Mouse (Mus musculus) gastrocnemius, postnatal 25 days (tissue): ENCODE results near the gene Tmem98. TPM values are rescaled to one million over a fixed set of nuclear protein-coding genes. Genes with fewer than 3 reads are reported as not detected.
A peak's percentile ranks its signal among the peaks of the same experiment; 100 is the strongest.

Experiments used
- DNase-seq: peaks from one replicate; pipeline ENCODE4 v3.0.0; 2022
- total RNA-seq, 2 experiments: library from RNA; stranded (reverse); gene quantifications; 1 replicate in 1 of 2; 2 replicates in 1 of 2; pipeline ENCODE4 v1.2.3; 2021

The Tmem98 gene
- total RNA-seq, 2 experiments from 2014 or later: 2.5 TPM

- no peak for DNase-seq
Measured at GRCm38 (mm10) chr11:80790413-80790812, 19.6 kb upstream of the Tmem98 start.

DNA sequence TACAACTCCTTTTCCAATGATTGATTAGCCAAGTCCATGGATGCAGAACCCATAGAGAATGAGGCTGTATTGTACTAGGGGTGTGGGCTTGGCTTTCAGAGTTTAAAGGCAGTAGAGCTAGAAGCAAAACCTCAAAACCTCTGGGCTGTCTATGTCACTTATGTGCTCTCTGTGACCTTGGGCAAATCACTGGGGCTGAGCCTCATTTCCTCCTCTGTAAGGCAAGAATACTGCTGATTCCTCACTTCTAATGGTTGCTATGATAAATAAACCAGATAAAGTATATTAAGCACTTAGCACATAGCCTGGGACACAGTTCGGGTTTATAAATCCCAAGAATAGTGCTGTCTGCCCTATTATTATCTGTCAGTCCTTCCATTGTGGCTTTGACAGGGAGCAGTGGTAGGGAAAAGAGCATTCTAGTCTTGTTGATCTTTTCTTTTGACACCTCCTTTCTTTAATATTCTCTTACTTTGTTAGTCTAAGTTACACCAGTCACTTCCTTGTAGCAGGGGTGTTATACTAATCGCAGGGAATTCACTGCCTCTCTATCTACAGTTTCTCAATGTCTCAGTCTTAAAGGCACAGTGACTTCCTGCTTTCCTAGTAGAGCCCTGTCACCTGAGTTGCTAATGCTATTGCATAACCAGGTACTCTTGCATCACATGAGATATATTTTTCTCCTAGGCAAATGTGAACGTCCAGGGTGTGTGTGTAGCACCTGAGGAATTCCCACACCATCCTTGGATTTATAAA is 18.1 kb upstream of the Tmem98 start:
- DNase-seq: no peak

DNA sequence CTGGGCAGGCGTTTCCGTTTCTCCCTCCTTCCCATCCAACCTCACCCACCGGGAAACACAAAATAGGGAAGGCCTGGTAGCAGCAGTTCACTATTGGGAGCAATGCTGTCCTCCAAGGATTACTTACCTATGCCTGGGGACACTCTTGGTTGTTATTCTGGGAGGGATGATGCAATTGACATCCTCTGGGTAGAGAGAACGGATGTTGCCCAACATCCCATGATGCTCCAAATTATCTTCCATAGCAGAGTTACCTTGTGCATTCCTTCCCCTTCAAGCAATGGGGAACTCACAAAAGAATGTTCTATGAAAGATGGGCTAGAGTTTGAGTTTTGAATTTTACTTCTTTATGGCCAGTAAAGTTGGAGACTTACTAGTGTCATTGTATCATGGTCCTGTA is 16.6 kb upstream of the Tmem98 start:
- no peak for DNase-seq

DNA sequence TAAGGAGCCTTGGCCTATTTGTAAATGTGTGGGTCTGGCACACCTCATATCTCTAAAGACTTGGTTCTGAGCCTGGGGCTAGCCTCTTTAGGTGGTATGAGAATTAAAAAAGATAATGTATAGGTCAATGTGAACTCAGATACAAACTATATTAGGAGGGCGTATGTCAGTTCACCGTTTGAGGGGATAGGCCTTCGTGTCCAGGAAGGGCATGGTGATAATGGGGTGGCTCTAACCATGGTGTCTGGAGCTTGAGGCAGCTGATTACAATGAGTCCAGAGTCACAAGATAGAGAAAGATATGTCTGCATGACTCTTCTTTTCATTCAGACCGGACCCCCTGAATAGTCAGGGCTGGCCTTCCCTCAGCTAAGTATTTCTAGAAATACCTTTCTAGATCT is 15.7 kb upstream of the Tmem98 start:
- DNase-seq: no peak

- DNase-seq: no peak
Measured at GRCm38 (mm10) chr11:80795431-80795830, 14.5 kb upstream of the Tmem98 start.

DNA sequence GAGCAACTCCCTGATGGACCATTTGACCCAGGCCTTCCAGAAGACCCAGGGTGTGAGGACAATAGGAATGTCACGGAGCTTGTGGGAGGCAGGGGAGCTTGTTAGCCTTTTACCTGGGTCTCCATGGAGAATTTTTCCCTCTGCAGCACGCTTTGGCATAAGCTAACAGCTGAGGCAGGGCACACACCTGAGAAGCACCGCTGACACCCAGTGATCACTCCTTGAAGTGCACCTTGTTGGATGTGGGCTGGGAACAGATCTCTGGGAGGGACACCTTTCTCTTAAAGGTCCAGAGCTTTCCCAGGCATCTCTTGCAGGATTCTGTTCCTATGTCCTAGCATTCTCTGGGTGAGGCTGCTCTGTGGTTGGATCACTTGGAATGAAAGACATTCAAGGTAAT is 10.0 kb upstream of the Tmem98 start:
- DNase-seq: no peak

- DNase-seq: peak; percentile 12
Measured at GRCm38 (mm10) chr11:80802706-80803105, 7.3 kb upstream of the Tmem98 start.

- DNase-seq: no peak
Measured at GRCm38 (mm10) chr11:80808551-80809070, 1.4 kb upstream of the Tmem98 start.

- no peak for DNase-seq
Measured at GRCm38 (mm10) chr11:80809666-80809992, 346 bp upstream of the Tmem98 start.

GRCm38 (mm10) chr11:80811156-80811555 is 1.2 kb downstream of the Tmem98 start:
- no peak for DNase-seq

- no peak for DNase-seq
Measured at GRCm38 (mm10) chr11:80815354-80815753, 5.4 kb downstream of the Tmem98 start.

GRCm38 (mm10) chr11:80818060-80818697 is 8.2 kb downstream of the Tmem98 start:
- DNase-seq: peak; percentile 34

DNA sequence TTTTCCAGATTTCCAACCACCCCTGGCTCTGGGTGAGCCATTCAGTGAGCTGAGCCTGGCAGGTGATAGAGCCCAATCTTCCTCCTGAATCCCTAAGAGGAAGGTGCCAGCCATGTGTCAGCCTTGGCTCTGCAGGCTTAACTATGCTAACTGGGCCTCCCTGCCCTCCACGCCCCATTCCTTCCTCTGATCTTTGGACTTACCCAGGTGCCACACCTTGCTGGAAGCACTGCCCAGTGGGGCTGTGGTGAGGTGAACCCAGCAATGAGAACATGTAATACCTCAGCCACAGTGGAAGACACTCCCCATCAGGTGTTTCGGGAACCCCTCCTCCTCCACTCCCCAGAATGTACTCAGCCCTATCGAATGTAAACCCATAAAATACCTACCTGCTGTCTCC is 10.1 kb downstream of the Tmem98 start:
- no peak for DNase-seq

DNA sequence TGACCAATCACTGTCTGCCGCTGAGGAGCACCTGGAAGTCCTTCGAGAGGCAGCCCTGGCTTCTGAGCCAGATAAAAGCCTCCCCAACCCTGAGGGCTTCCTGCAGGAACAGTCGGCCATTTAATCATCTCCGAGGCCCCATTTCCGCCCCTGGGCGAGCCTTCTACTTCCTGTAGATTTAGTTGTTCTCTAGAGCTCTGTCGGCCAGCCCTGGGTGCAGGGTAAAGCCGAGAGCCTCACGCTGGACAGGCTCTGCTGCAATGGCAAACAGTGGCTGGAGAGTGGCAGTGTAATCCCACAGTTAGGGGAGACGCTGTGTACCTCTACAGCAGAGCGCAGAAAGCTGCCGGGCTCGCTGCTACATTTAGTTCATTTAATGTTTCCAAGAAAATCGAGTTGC is 11.3 kb downstream of the Tmem98 start:
- peak; percentile 16 for DNase-seq

DNA sequence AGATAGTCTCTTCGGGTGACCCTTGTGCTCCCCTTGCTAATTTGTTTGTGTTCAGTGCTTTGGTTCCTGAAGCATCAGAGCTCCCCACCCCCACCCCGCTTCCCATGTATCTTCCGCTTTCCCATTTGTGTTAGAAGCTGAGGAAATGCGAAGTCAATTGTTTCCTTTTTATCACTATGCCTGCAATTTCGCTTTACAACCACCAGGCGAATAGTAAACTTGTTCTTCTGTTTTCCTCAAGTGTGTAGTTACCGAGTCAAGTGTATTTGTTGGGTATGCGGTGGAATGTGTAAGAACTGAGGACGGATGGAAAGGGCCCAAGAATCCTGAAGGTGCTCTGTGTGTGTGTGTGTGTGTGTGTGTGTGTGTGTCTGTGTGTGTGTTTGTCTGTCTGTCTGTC is 11.8 kb downstream of the Tmem98 start:
- no peak for DNase-seq

DNA sequence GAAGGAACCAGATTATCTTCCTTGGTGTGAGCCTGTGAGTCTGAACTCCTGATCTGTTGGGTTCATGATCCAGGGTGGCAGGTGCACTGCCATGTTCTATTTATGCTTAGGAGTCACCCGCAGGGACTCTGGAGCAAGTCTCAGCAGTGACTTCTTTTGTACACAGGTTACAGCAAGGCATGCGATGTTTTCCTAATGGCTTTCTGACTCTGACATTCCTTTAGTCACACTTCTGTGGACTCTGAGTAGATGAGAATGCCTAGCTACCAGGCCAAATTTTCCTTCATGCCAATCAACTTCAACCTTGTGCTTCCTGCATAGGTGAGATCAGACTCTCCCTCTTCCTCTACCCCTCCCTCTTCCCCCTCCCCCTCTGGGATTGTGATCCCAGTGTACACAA is 25.4 kb downstream of the Tmem98 start:
- no peak for DNase-seq

DNA sequence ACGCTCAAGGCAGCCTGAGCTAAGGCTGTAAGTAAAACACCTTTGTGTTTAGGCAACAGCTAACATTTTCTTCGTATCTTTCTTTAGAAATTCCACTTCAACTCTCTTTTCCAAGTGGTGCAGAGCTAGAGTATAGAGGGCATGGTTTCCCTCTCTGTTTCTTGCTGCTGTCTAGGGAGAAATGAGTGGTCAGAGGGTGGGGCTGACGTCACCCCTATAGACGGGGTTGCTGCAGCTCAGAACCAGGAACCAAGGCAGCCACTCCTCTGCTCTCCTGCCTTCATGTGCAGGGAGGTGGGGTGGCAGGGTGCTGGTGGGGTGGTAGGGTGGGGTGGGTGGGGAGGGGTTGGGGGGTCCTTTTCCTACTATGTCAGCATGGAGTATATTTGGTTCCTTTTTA is 25.9 kb downstream of the Tmem98 start:
- no peak for DNase-seq

- no peak for DNase-seq
Measured at GRCm38 (mm10) chr11:80838724-80839123, 28.7 kb downstream of the Tmem98 start.

- no peak for DNase-seq
Measured at GRCm38 (mm10) chr11:80843435-80843834, 33.5 kb downstream of the Tmem98 start.

DNA sequence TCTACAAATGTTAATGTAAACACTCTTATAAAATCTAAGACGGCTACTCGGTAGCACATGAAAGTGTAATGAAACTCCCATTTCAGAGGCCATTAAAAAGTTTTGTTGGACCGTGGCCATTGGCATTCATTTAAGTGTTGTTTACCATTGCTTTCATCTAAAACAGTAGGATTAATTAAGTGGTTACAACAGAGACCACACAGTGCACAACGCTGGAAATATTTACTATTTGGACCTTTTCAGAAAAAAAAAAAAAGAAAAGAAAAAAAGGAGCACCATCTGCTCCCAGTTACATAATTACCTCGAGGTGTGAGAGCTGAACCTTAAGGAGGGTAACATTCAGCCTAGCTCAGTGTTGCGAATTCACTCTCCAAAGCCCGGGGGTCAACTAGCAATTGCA is 35.5 kb downstream of the Tmem98 start:
- DNase-seq: no peak

DNA sequence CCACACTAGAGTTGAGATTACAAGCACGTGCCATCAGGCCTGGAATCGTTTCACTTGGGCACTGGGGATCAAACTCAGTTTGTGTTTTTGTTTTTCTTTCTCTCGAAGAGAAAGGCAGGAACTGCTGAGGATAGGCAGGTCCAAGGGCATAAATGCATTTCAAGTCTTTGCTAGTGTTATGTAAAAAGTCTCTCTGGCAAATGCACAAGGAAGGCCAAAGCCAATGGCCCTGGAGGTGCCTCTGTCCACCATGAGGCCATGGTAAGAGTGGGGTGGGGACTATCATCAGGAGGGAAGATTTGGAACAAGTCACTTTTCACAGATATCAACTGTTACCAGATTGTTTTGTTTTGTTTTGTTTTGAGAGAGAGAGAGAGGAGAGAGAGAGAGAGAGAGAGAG is 36.1 kb downstream of the Tmem98 start:
- DNase-seq: no peak

DNA sequence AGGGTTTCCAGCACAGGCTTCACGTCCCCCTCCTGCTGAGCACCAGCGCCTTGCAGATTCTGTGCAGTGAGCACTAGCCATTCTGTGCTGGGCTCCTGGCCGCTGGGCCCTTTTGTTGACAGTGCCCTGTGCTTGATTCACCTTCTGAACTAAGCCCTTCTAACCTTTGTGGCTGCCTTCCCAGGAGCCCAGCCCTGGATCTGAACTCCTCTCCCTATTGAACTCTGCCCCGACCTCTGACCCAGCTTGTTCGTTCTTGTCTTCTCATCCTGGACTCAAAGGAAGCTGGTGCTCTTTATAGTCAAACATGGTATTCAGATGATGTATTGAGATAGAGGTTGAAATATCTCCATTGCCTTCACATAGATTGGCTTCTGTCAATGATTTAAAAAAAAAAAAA is 38.2 kb downstream of the Tmem98 start:
- DNase-seq: no peak

DNA sequence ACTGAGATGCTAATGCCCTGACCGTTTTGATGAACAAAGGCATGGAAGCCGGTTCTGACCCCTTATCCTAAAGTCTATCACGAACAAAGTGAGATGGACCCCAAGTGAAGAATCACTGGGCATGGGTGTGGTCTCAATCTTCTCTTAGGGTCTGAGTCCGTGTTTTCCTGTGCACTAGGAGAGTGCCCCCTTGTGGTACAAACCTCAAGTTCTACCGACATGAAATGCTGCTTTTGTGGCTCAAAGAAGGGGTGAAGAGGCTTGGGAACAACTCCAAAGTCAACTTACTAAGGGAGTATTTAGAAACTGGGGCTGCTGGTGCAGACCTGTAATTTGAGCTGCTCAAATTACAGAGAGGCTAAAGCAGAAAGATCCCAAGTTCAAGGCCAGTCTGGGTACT is 41.9 kb downstream of the Tmem98 start:
- DNase-seq: no peak

DNA sequence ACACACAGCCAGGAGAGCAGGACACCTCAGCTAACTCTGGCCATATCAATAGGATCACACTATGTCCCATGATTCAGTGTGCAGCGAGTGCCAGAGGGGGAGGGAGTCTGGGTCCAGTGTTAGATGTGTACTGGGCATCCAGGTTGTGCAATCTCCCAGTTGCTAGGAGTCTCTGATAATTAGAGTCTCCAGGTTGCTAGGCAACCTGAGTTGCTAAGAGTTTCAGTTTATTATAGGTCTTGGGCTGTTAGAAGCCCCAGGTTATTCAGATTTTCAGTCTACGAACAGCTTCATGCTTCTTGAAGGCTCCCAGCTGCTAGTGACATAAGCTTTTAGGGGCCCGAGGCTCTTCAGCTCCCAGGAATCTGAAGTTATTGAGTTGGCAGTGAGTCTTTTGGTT is 43.0 kb downstream of the Tmem98 start:
- no peak for DNase-seq
